Mouse (Mus musculus): ENCODE results near the gene Ralgapa1.
A peak's percentile ranks its signal among the peaks of the same experiment; 100 is the strongest.
"Not testable (repeated sequence)": the region's sequence is repeated elsewhere in the genome, so short reads cannot be mapped to it uniquely, and the experiment has no call there.

The Ralgapa1 gene

GRCm38 (mm10) chr12:55800144-55800543, 20.8 kb downstream of the Ralgapa1 start:
- DNase-seq (ENCODE audit: low spot score): no peak

- DNase-seq (ENCODE audit: low spot score): no peak
These were observed 22.2 kb downstream of the Ralgapa1 start for GRCm38 (mm10) chr12:55798745-55799144.

- peak; percentile 26 for DNase-seq (ENCODE audit: low spot score)
These were observed 23.9 kb downstream of the Ralgapa1 start for GRCm38 (mm10) chr12:55797103-55797502.

- DNase-seq (ENCODE audit: low spot score): not testable (repeated sequence)
These were observed 26.5 kb downstream of the Ralgapa1 start for GRCm38 (mm10) chr12:55794485-55794884.

GRCm38 (mm10) chr12:55785252-55785651, 35.7 kb downstream of the Ralgapa1 start:
- no peak for DNase-seq (ENCODE audit: low spot score)

- DNase-seq (ENCODE audit: low spot score): no peak
These were observed 38.3 kb downstream of the Ralgapa1 start for GRCm38 (mm10) chr12:55782662-55783061.

GRCm38 (mm10) chr12:55778301-55778700, 42.7 kb downstream of the Ralgapa1 start:
- peak; percentile 26 for DNase-seq (ENCODE audit: low spot score)

GRCm38 (mm10) chr12:55777356-55777755, 43.6 kb downstream of the Ralgapa1 start:
- no peak for DNase-seq (ENCODE audit: low spot score)

GRCm38 (mm10) chr12:55774316-55774715, 46.7 kb downstream of the Ralgapa1 start:
- DNase-seq (ENCODE audit: low spot score): no peak

GRCm38 (mm10) chr12:55720319-55720718, 100.6 kb downstream of the Ralgapa1 start:
- DNase-seq (ENCODE audit: low spot score): peak; percentile 2

- DNase-seq (ENCODE audit: low spot score): no peak
These were observed 115.1 kb downstream of the Ralgapa1 start for GRCm38 (mm10) chr12:55705881-55706280.

- DNase-seq (ENCODE audit: low spot score): no peak
These were observed 154.3 kb downstream of the Ralgapa1 start for GRCm38 (mm10) chr12:55666699-55667098.

- not testable (repeated sequence) for DNase-seq (ENCODE audit: low spot score)
These were observed 157.8 kb downstream of the Ralgapa1 start for GRCm38 (mm10) chr12:55663194-55663593.

GRCm38 (mm10) chr12:55648011-55648525, 172.9 kb downstream of the Ralgapa1 start:
- DNase-seq (ENCODE audit: low spot score): no peak

GRCm38 (mm10) chr12:55626711-55627110, 194.3 kb downstream of the Ralgapa1 start:
- DNase-seq (ENCODE audit: low spot score): no peak

GRCm38 (mm10) chr12:55623254-55623653, 197.7 kb downstream of the Ralgapa1 start:
- no peak for DNase-seq (ENCODE audit: low spot score)

GRCm38 (mm10) chr12:55622615-55623245, 198.2 kb downstream of the Ralgapa1 start:
- no peak for DNase-seq (ENCODE audit: low spot score)

GRCm38 (mm10) chr12:55620321-55620720, 200.6 kb downstream of the Ralgapa1 start:
- no peak for DNase-seq (ENCODE audit: low spot score)

GRCm38 (mm10) chr12:55610812-55611211, 210.2 kb downstream of the Ralgapa1 start:
- no peak for DNase-seq (ENCODE audit: low spot score)

GRCm38 (mm10) chr12:55607902-55608301, 213.1 kb downstream of the Ralgapa1 start:
- no peak for DNase-seq (ENCODE audit: low spot score)

GRCm38 (mm10) chr12:55604411-55604810, 216.6 kb downstream of the Ralgapa1 start:
- DNase-seq (ENCODE audit: low spot score): no peak

- no peak for DNase-seq (ENCODE audit: low spot score)
These were observed 220.4 kb downstream of the Ralgapa1 start for GRCm38 (mm10) chr12:55600503-55600994.

- peak; percentile 2 for DNase-seq (ENCODE audit: low spot score)
These were observed 221.1 kb downstream of the Ralgapa1 start for GRCm38 (mm10) chr12:55599639-55600502.

All from lung, postnatal 25 days (tissue).